Mouse (Mus musculus): ENCODE results near the gene Clip2. TPM values are rescaled to one million over a fixed set of nuclear protein-coding genes. Genes with fewer than 3 reads are reported as not detected.

Clip2 gene
- total and polyA plus RNA-seq, 3 experiments, result 5.4 to 16.7 (median 8.7) TPM

DNA sequence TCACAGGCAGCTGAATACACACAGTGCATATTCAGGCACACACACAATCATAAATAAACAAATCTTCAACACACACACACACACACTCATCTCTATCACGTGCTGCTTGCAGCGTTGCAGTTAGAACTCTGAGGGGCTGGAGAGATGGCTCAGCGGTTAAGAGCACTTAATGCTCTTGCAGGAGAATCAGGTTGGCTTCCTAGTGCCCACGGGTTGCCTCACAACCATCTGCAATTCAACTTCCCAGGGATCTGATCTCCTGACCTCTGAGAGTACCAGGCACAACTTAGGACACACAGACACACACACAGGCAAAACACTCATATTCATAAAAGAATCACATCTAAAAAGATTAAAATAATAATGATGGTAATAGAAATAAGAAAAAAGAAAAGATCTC is 56.4 kb downstream of the Clip2 start:
- Histone ChIP-seq H3K4me2 (ENCODE audit: insufficient read depth, low read depth, poor library complexity, severe bottlenecking) (no peak overlapping the region), H3K4me3 (replicated peaks in 1 of 3; ENCODE audit: low read depth in 2 of 3, low read length in 2 of 3, poor library complexity in 1 of 3) (no peak overlapping the region), H3K79me2 (replicated peaks; ENCODE audit: control insufficient read depth, extremely low read depth, insufficient read depth, poor library complexity, severe bottlenecking) (no peaks in the 10 kb centered on the region), H3K9me3 (replicated peaks; ENCODE audit: low read length) (no peaks in the 10 kb centered on the region), H3K27ac (ENCODE audit: insufficient read depth, low read depth) (no peak overlapping the region), H3K36me3 (replicated peaks in 1 of 2; ENCODE audit: control insufficient read depth in 1 of 2, insufficient read depth in 1 of 2, low read length in 1 of 2) (peaks cover 0 to 59% of the 10 kb centered on the region in 2 experiments), H3K27me3 (replicated peaks) (no peaks in the 10 kb centered on the region), H3K4me1 (ENCODE audit: control insufficient read depth in 1 of 2, insufficient read depth in 2 of 2) (peaks cover 14 to 46% of the 10 kb centered on the region in 2 experiments), H3K9ac (ENCODE audit: insufficient read depth, low read depth) (no peak overlapping the region)
- in situ Hi-C loops (cut with MboI; ENCODE audit: low pct_ligation_motif_present, low pct_unique_long_range_greater_than_20kb, low sequenced_read_pairs) (loop anchor here (5.0 kb wide), 2 partner anchors 87 to 212 kb away; partner anchors contain the start of gene Rfc2), dilution Hi-C loops (cut with MboI; ENCODE audit: extremely low pct_ligation_motif_present, extremely low pct_unique_long_range_greater_than_20kb, low sequenced_read_pairs) (no loop called here)
- no peak for DNase-seq (ENCODE audit: extremely low read depth)
- TF ChIP-seq JUN (IDR thresholded peaks at IDR 0.05; ENCODE audit: insufficient read depth, low read depth, low read length), result no peak
- no peak for TF ChIP-seq CHD2 (IDR thresholded peaks at IDR 0.05; ENCODE audit: low read length)
- TF ChIP-seq MYC (IDR thresholded peaks at IDR 0.05; ENCODE audit: low read depth, low read length), result no peak
- TF ChIP-seq UBTF (IDR thresholded peaks at IDR 0.05; ENCODE audit: low read depth, low read length), result no peak
- TF ChIP-seq MAFK (IDR thresholded peaks at IDR 0.05; ENCODE audit: insufficient replicate concordance, low read length), result no peak
- no peak for TF ChIP-seq KAT2A (IDR thresholded peaks at IDR 0.05; ENCODE audit: insufficient replicate concordance, low read length)
- no peak for TF ChIP-seq POLR2AphosphoS2 (IDR thresholded peaks at IDR 0.05; ENCODE audit: low read depth, low read length)
- no peak for TF ChIP-seq HCFC1 (IDR thresholded peaks at IDR 0.05; ENCODE audit: low read depth, low read length)
- no peak for TF ChIP-seq IRF4 (IDR thresholded peaks at IDR 0.05; ENCODE audit: low read depth, low read length)
- TF ChIP-seq ZKSCAN1 (IDR thresholded peaks at IDR 0.05; ENCODE audit: borderline replicate concordance, low read depth, low read length), result no peak

DNA sequence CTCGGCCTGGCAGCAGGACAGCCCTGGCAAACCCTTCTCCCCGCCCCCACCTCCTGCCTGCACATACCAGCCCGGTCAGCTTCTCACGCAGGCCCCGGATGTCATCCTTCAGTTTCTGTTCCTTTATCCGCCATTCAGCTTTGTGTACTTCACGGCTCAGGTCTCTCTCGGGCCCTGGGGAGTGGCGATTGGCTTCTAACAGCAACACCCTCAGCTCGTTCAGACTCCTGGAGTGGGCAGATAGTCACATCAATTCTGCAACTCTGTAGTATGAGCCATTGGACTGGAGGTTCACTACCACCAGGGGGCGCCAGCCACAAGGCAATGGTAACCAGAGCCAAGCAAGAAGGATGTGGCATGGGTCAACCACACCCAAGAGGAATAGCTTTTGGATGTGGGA is 58.1 kb downstream of the Clip2 start:
- in situ Hi-C loops (cut with MboI; ENCODE audit: low pct_ligation_motif_present, low pct_unique_long_range_greater_than_20kb, low sequenced_read_pairs) (loop anchor here (5.0 kb wide), 2 partner anchors 123 to 312 kb away; partner anchors contain the start of genes Gtf2ird2 and Lat2), dilution Hi-C loops (cut with MboI; ENCODE audit: extremely low pct_ligation_motif_present, extremely low pct_unique_long_range_greater_than_20kb, low sequenced_read_pairs) (no loop called here)
- Histone ChIP-seq H3K79me2 (replicated peaks; ENCODE audit: control insufficient read depth, extremely low read depth, insufficient read depth, poor library complexity, severe bottlenecking) (no peaks in the 10 kb centered on the region), H3K4me3 (replicated peaks in 1 of 3; ENCODE audit: low read depth in 2 of 3, low read length in 2 of 3, poor library complexity in 1 of 3) (peak overlapping the region in 2 of 3 experiments; percentile 24 to 25), H3K4me1 (ENCODE audit: control insufficient read depth in 1 of 2, insufficient read depth in 2 of 2) (peaks cover 25 to 60% of the 10 kb centered on the region in 2 experiments), H3K27ac (ENCODE audit: insufficient read depth, low read depth) (peak overlapping the region; percentile 69), H3K9me3 (replicated peaks; ENCODE audit: low read length) (no peaks in the 10 kb centered on the region), H3K36me3 (replicated peaks in 1 of 2; ENCODE audit: control insufficient read depth in 1 of 2, insufficient read depth in 1 of 2, low read length in 1 of 2) (peaks cover 0 to 63% of the 10 kb centered on the region in 2 experiments), H3K27me3 (replicated peaks) (no peaks in the 10 kb centered on the region), H3K9ac (ENCODE audit: insufficient read depth, low read depth) (peak overlapping the region; percentile 23), H3K4me2 (ENCODE audit: insufficient read depth, low read depth, poor library complexity, severe bottlenecking) (peak overlapping the region; percentile 53)
- peak; percentile 95 for DNase-seq (ENCODE audit: extremely low read depth)
- TF ChIP-seq IRF4 (IDR thresholded peaks at IDR 0.05; ENCODE audit: low read depth, low read length) (peak; percentile 71), TCF12 (IDR thresholded peaks at IDR 0.05; ENCODE audit: low read depth, low read length) (0 out of 2 replicates have a peak, but pooled peaks have one; percentile 9), MAZ (IDR thresholded peaks at IDR 0.05; ENCODE audit: low read depth, low read length) (no peak), CTCF (conservative IDR thresholded peaks at IDR 0.05 in 1 of 2, IDR thresholded peaks at IDR 0.05 in 1 of 2; ENCODE audit: low read depth in 2 of 2, low read length in 2 of 2) (peak; percentile 93 to 97), SMC3 (IDR thresholded peaks at IDR 0.05; ENCODE audit: low read depth, low read length) (peak; percentile 83), NRF1 (IDR thresholded peaks at IDR 0.05; ENCODE audit: low read depth, low read length) (0 out of 2 replicates have a peak, but pooled peaks have one; percentile 31), MYC (IDR thresholded peaks at IDR 0.05; ENCODE audit: low read depth, low read length) (0 out of 2 replicates have a peak, but pooled peaks have one; percentile 40), POLR2A (IDR thresholded peaks at IDR 0.05; ENCODE audit: low read depth, low read length) (peak; percentile 46; the same call in 1 of the 2 replicates), USF2 (conservative IDR thresholded peaks at IDR 0.05; ENCODE audit: low read depth, low read length) (no peak), MAX (IDR thresholded peaks at IDR 0.05; ENCODE audit: low read length) (no peak), ETS1 (conservative IDR thresholded peaks at IDR 0.05; ENCODE audit: low read depth, low read length) (0 out of 2 replicates have a peak, but pooled peaks have one; percentile 25), JUND (conservative IDR thresholded peaks at IDR 0.05; ENCODE audit: low read depth, low read length) (no peak), CHD2 (IDR thresholded peaks at IDR 0.05; ENCODE audit: low read length) (peak; percentile 71; the same call in 1 of the 2 replicates), PAX5 (IDR thresholded peaks at IDR 0.05; ENCODE audit: low read length) (no peak), RAD21 (IDR thresholded peaks at IDR 0.05; ENCODE audit: low read depth, low read length) (peak; percentile 97), MXI1 (IDR thresholded peaks at IDR 0.05; ENCODE audit: low read depth, low read length) (no peak), EP300 (IDR thresholded peaks at IDR 0.05; ENCODE audit: low read length) (peak; percentile 38; the same call in 1 of the 2 replicates), USF1 (IDR thresholded peaks at IDR 0.05; ENCODE audit: low read depth, low read length) (no peak), BHLHE40 (IDR thresholded peaks at IDR 0.05; ENCODE audit: low read depth, low read length) (peak; percentile 45), TBP (conservative IDR thresholded peaks at IDR 0.05; ENCODE audit: low read depth, low read length) (no peak), ELF1 (IDR thresholded peaks at IDR 0.05; ENCODE audit: low read depth, low read length) (peak; percentile 22; the same call in 1 of the 2 replicates), CHD1 (IDR thresholded peaks at IDR 0.05; ENCODE audit: low read depth, low read length) (no peak), GABPA (IDR thresholded peaks at IDR 0.05; ENCODE audit: insufficient replicate concordance, low read depth, low read length) (no peak), ZNF384 (IDR thresholded peaks at IDR 0.05; ENCODE audit: low read depth, low read length) (no peak; the same call in 1 of the 2 replicates), ZC3H11A (IDR thresholded peaks at IDR 0.05; ENCODE audit: low read depth, low read length) (peak; percentile 9; the same call in 1 of the 2 replicates), JUN (IDR thresholded peaks at IDR 0.05; ENCODE audit: insufficient read depth, low read depth, low read length) (no peak)

Data from CH12.LX (cell line).